Mouse (Mus musculus): Measurements from ENCODE around the gene Arfrp1. TPM values are rescaled to one million over a fixed set of nuclear protein-coding genes. Genes with fewer than 3 reads are reported as not detected.

Gene Arfrp1
- total and polyA plus RNA-seq, 2 experiments, result 10.1 to 15.0 TPM

DNA sequence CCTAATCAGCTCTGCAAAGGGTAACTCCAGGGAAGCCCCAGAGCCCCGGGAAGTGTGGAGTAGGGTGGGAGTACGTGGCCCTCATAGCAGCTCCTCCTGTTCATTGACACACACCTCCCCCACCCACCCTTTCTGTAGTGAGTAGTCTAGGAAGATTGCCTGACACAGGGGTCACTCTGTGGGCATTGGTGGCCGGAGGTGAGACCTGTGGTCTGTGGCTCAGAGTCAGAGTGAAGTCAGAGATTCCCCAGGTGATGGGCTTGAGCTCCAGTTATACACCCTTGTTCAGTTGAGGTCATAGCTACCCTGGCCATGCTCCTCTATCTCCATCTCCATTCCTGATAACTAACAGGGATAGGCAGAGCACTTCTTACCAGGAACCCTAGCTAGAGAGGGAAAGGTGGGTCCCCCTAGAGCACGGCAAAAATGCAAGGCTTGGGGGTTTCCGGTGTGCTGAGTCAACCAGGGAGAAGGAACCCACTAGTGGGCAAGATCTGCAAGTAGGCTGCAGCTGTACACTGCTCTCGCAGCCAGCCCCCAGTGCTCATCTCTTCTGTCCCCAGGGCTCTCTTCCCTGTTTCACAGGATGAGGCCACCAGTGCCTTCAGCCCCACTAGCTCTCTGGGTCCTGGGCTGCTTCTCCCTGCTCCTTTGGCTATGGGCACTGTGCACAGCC, 16.6 kb upstream of the Arfrp1 start:
- H3K79me2 ChIP-seq (ENCODE audit: control insufficient read depth, insufficient read depth, low read length), result no peaks in the 10 kb centered on the region
- H3K27me3 ChIP-seq (ENCODE audit: control insufficient read depth, insufficient read depth, low read length), result no peaks in the 10 kb centered on the region
- H3K27ac ChIP-seq (replicated peaks; ENCODE audit: insufficient read depth, low read depth, low read length), result no peak overlapping the region
- H3K4me3 ChIP-seq (ENCODE audit: insufficient read depth, low read depth, low read length), result no peak overlapping the region
- TF ChIP-seq CTCF (IDR thresholded peaks at IDR 0.05; ENCODE audit: low read depth, low read length) (no peak), POLR2A (IDR thresholded peaks at IDR 0.05; ENCODE audit: extremely low read depth, insufficient read depth, low read length) (no peak)
- no peaks in the 10 kb centered on the region for H3K4me1 ChIP-seq (ENCODE audit: control insufficient read depth, insufficient read depth, low read length)
- peaks cover 11% of the 10 kb centered on the region for H3K36me3 ChIP-seq (ENCODE audit: control insufficient read depth, insufficient read depth, low read length)
- H3K9ac ChIP-seq (ENCODE audit: low read depth, low read length), result no peak overlapping the region
- WGBS, result 91% methylated on average over 6 of the region's 6 CpGs
- DNase-seq (ENCODE audit: extremely low read depth, low read depth, low spot score), result no peak

DNA sequence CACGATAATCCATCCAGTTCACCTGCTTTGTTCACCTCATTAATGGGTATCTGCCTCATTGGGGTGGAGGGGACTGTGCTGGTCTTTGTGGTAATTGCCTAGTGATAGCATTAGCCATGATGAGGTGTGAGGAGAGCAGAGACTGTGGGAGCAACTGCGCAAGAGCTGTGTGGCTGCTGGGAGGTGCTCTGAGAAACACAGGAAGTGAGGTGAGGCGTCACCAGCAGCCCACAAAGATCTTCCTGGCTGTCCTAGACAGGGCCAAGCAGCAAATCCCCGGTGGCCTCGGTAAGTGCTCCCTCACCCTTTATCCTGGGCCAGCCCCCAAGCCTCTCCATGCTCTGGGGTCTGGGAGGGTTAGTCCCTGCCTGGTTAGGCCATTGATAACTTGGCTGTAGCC, 15.9 kb upstream of the Arfrp1 start:
- no peak overlapping the region for H3K27ac ChIP-seq (replicated peaks; ENCODE audit: insufficient read depth, low read depth, low read length)
- no peak for TF ChIP-seq CTCF (IDR thresholded peaks at IDR 0.05; ENCODE audit: low read depth, low read length)
- no peak for TF ChIP-seq POLR2A (IDR thresholded peaks at IDR 0.05; ENCODE audit: extremely low read depth, insufficient read depth, low read length)
- no peaks in the 10 kb centered on the region for H3K27me3 ChIP-seq (ENCODE audit: control insufficient read depth, insufficient read depth, low read length)
- DNase-seq (ENCODE audit: extremely low read depth, low read depth, low spot score), result no peak
- no peaks in the 10 kb centered on the region for H3K4me1 ChIP-seq (ENCODE audit: control insufficient read depth, insufficient read depth, low read length)
- 88% methylated on average over 5 of the region's 5 CpGs for WGBS
- peaks cover 11% of the 10 kb centered on the region for H3K36me3 ChIP-seq (ENCODE audit: control insufficient read depth, insufficient read depth, low read length)
- no peaks in the 10 kb centered on the region; the same call in 1 of the 2 replicates for H3K79me2 ChIP-seq (ENCODE audit: control insufficient read depth, insufficient read depth, low read length)
- no peak overlapping the region for H3K9ac ChIP-seq (ENCODE audit: low read depth, low read length)
- no peak overlapping the region for H3K4me3 ChIP-seq (ENCODE audit: insufficient read depth, low read depth, low read length)

DNA sequence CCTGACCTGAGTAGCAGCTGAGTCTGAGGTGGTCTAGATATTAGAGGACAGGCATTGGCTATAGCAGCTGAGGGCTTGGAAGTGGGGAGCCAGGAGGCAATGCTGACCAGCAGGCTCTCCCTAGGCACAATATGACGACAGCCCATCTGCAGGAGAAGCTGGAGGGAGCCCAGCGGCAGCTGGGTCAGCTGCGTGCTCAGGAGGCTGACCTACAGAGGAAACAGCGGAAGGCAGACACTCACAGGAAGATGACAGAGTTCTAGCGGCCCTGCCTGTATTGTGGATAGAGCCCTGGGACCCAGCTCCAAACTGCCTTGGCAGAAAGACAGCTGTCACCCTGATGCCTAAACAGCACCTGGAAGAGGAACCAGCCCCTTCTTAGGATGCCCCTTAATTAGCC, 15.0 kb upstream of the Arfrp1 start:
- H3K4me1 ChIP-seq (ENCODE audit: control insufficient read depth, insufficient read depth, low read length), result no peaks in the 10 kb centered on the region
- H3K79me2 ChIP-seq (ENCODE audit: control insufficient read depth, insufficient read depth, low read length), result no peaks in the 10 kb centered on the region; the same call in 1 of the 2 replicates
- no peak overlapping the region for H3K4me3 ChIP-seq (ENCODE audit: insufficient read depth, low read depth, low read length)
- WGBS, result 81% methylated on average over 5 of the region's 5 CpGs
- no peak overlapping the region for H3K27ac ChIP-seq (replicated peaks; ENCODE audit: insufficient read depth, low read depth, low read length)
- peaks cover 11% of the 10 kb centered on the region for H3K36me3 ChIP-seq (ENCODE audit: control insufficient read depth, insufficient read depth, low read length)
- no peak for DNase-seq (ENCODE audit: extremely low read depth, low read depth, low spot score)
- no peaks in the 10 kb centered on the region for H3K27me3 ChIP-seq (ENCODE audit: control insufficient read depth, insufficient read depth, low read length)
- no peak overlapping the region for H3K9ac ChIP-seq (ENCODE audit: low read depth, low read length)
- TF ChIP-seq POLR2A (IDR thresholded peaks at IDR 0.05; ENCODE audit: extremely low read depth, insufficient read depth, low read length), result no peak
- no peak for TF ChIP-seq CTCF (IDR thresholded peaks at IDR 0.05; ENCODE audit: low read depth, low read length)

DNA sequence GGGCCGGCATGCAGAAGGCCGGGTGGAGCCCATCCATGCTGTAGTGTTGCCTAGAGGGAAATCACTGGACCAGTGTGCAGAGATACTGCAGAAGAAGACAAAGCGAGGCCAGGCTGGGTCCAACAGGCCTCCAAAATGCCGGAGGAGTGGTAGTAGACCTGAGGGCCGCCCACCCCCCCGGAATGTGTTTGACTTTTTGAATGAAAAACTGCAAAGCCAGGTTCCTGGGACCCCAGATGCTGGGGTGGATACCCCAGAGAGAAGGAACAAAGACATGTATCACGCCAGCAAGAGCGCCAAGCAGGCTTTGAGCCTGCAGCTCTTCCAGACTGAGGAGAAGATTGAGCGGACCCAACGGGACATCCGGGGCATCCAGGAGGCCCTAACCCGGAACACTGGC, 14.6 kb upstream of the Arfrp1 start, which contains the start of gene Lime1:
Lime1 (plus strand) TSS at position 301 of the 400 bp plus-strand sequence.
- no peaks in the 10 kb centered on the region; the same call in 1 of the 2 replicates for H3K79me2 ChIP-seq (ENCODE audit: control insufficient read depth, insufficient read depth, low read length)
- no peak for DNase-seq (ENCODE audit: extremely low read depth, low read depth, low spot score)
- H3K27ac ChIP-seq (replicated peaks; ENCODE audit: insufficient read depth, low read depth, low read length), result no peak within 1 kb of the TSS
- no peaks in the 10 kb centered on the region for H3K4me1 ChIP-seq (ENCODE audit: control insufficient read depth, insufficient read depth, low read length)
- H3K9ac ChIP-seq (ENCODE audit: low read depth, low read length), result no peak within 1 kb of the TSS
- H3K36me3 ChIP-seq (ENCODE audit: control insufficient read depth, insufficient read depth, low read length), result peaks cover 11% of the 10 kb centered on the region
- TF ChIP-seq CTCF (IDR thresholded peaks at IDR 0.05; ENCODE audit: low read depth, low read length), result no peak
- TF ChIP-seq POLR2A (IDR thresholded peaks at IDR 0.05; ENCODE audit: extremely low read depth, insufficient read depth, low read length), result no peak
- H3K4me3 ChIP-seq (ENCODE audit: insufficient read depth, low read depth, low read length), result no peak within 1 kb of the TSS
- no peaks in the 10 kb centered on the region for H3K27me3 ChIP-seq (ENCODE audit: control insufficient read depth, insufficient read depth, low read length)
- WGBS, result 96% methylated on average over 12 of the region's 12 CpGs

DNA sequence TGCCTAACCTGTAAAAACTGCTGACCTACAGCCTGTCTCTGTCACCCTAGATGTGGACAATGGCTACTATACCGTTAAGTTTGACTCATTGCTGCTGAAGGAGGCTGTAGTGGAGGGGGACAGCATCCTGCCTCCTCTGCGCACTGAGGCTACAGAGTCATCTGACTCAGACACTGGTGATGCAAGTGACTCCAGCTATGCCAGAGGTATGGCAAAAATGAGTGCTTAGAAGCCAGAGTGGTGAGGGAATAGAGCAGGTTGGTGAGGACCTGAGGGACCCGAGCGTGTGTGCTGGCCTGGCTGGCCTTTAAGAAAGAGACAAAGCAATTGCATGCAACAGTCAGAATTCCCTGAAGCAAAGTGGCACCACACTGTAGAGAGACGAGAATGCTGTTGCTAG, 13.5 kb upstream of the Arfrp1 start:
- Histone ChIP-seq H3K79me2 (ENCODE audit: control insufficient read depth, insufficient read depth, low read length) (no peaks in the 10 kb centered on the region; the same call in 1 of the 2 replicates), H3K27me3 (ENCODE audit: control insufficient read depth, insufficient read depth, low read length) (no peaks in the 10 kb centered on the region), H3K9ac (ENCODE audit: low read depth, low read length) (no peak overlapping the region), H3K4me3 (ENCODE audit: insufficient read depth, low read depth, low read length) (no peak overlapping the region), H3K4me1 (ENCODE audit: control insufficient read depth, insufficient read depth, low read length) (no peaks in the 10 kb centered on the region), H3K27ac (replicated peaks; ENCODE audit: insufficient read depth, low read depth, low read length) (no peak overlapping the region), H3K36me3 (ENCODE audit: control insufficient read depth, insufficient read depth, low read length) (peaks cover 11% of the 10 kb centered on the region)
- WGBS, result 91% methylated on average over 5 of the region's 5 CpGs
- no peak for TF ChIP-seq CTCF (IDR thresholded peaks at IDR 0.05; ENCODE audit: low read depth, low read length)
- TF ChIP-seq POLR2A (IDR thresholded peaks at IDR 0.05; ENCODE audit: extremely low read depth, insufficient read depth, low read length), result no peak
- no peak for DNase-seq (ENCODE audit: extremely low read depth, low read depth, low spot score)

DNA sequence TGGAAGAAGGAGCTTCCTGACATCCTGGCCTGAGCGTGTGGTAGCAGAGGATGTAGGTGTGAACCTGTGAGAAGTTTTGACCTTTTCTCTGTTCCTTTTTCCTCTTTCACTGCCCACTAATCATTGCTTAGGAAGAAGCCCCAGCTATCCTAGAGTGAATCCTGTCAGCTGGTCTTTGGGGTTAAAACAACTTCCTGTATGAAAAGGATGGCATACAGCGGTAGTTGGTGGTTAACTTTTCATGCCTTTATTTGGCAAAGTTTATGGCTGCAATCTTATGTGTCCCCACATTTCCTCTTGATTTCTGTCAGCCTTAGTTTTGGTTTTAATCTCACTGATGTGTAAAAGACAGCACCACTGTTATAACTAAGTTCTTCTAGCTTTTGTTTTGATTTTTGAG, 12.0 kb upstream of the Arfrp1 start:
- Histone ChIP-seq H3K4me1 (ENCODE audit: control insufficient read depth, insufficient read depth, low read length) (peaks cover 3% of the 10 kb centered on the region), H3K9ac (ENCODE audit: low read depth, low read length) (no peak overlapping the region), H3K79me2 (ENCODE audit: control insufficient read depth, insufficient read depth, low read length) (no peaks in the 10 kb centered on the region; the same call in 1 of the 2 replicates), H3K27me3 (ENCODE audit: control insufficient read depth, insufficient read depth, low read length) (no peaks in the 10 kb centered on the region), H3K27ac (replicated peaks; ENCODE audit: insufficient read depth, low read depth, low read length) (no peak overlapping the region), H3K36me3 (ENCODE audit: control insufficient read depth, insufficient read depth, low read length) (peaks cover 11% of the 10 kb centered on the region), H3K4me3 (ENCODE audit: insufficient read depth, low read depth, low read length) (no peak overlapping the region)
- WGBS, result 71% methylated on average over 2 of the region's 2 CpGs
- TF ChIP-seq CTCF (IDR thresholded peaks at IDR 0.05; ENCODE audit: low read depth, low read length) (no peak), POLR2A (IDR thresholded peaks at IDR 0.05; ENCODE audit: extremely low read depth, insufficient read depth, low read length) (no peak)
- no peak for DNase-seq (ENCODE audit: extremely low read depth, low read depth, low spot score)
